Mouse (Mus musculus) kidney, adult 8-10 months (tissue): ENCODE measurements at regions not wholly inside any gene's neighbourhood (a gene's known extent, or its start where the extent isn't known, plus 50 kb on each side); places are given as distances from the start of the nearest gene placed in this dataset.
"Not testable (repeated sequence)": the region's sequence is repeated elsewhere in the genome, so short reads cannot be mapped to it uniquely, and the experiment has no call there.

Source experiments
- DNase-seq, 2 experiments: peaks; one replicate each; pipeline ENCODE4 v3.0.0; 2022

GRCm38 (mm10) chr13:70205334-70205733 lies 403.1 kb downstream of the Med10 start:
- DNase-seq = no peak

GRCm38 (mm10) chr13:70210158-70210557 lies 408.0 kb downstream of the Med10 start:
- no peak for DNase-seq

GRCm38 (mm10) chr13:70213017-70213416 lies 410.8 kb downstream of the Med10 start:
- no peak for DNase-seq

- no peak for DNase-seq
These were observed 411.4 kb downstream of the Med10 start for GRCm38 (mm10) chr13:70213622-70214021.

GRCm38 (mm10) chr13:70214022-70214654 lies 411.9 kb downstream of the Med10 start:
- no peak for DNase-seq

GRCm38 (mm10) chr13:70216134-70216533 lies 413.9 kb downstream of the Med10 start:
- DNase-seq = no peak

- no peak for DNase-seq
These were observed 415.4 kb downstream of the Med10 start for GRCm38 (mm10) chr13:70217429-70218133.

GRCm38 (mm10) chr13:70223485-70223884 lies 413.9 kb downstream of the Ice1 start:
- DNase-seq = no peak

- no peak for DNase-seq
These were observed 410.3 kb downstream of the Ice1 start for GRCm38 (mm10) chr13:70227167-70227566.

GRCm38 (mm10) chr13:70233896-70234799 lies 403.3 kb downstream of the Ice1 start:
- peak; percentile 16 to 71 for DNase-seq

GRCm38 (mm10) chr13:70243598-70244157 lies 393.8 kb downstream of the Ice1 start:
- DNase-seq = no peak

GRCm38 (mm10) chr13:70260003-70260496 lies 377.4 kb downstream of the Ice1 start:
- DNase-seq = no peak

- DNase-seq = no peak
These were observed 373.8 kb downstream of the Ice1 start for GRCm38 (mm10) chr13:70263654-70264053.

- not testable (repeated sequence) for DNase-seq
These were observed 360.5 kb downstream of the Ice1 start for GRCm38 (mm10) chr13:70276884-70277378.

GRCm38 (mm10) chr13:70277667-70278591 lies 359.5 kb downstream of the Ice1 start:
- DNase-seq = no peak

- peak; percentile 60 to 70 for DNase-seq
These were observed 356.2 kb downstream of the Ice1 start for GRCm38 (mm10) chr13:70281051-70281847.

- no peak for DNase-seq
These were observed 354.7 kb downstream of the Ice1 start for GRCm38 (mm10) chr13:70282731-70283130.

GRCm38 (mm10) chr13:70283231-70283630 lies 354.2 kb downstream of the Ice1 start:
- no peak for DNase-seq

GRCm38 (mm10) chr13:70292713-70293112 lies 344.7 kb downstream of the Ice1 start:
- no peak for DNase-seq

GRCm38 (mm10) chr13:70303953-70304525 lies 333.4 kb downstream of the Ice1 start:
- peak; percentile 2 to 7 for DNase-seq
